Mouse (Mus musculus) kidney, adult 2 months (tissue): Measurements from ENCODE around the gene Mup7.
"Not testable (repeated sequence)": the region's sequence is repeated elsewhere in the genome, so short reads cannot be mapped to it uniquely, and the experiment has no call there.

Source experiments
- CTCF ChIP-seq: fragments of 200-500 bp; conservative IDR thresholded peaks from 2 replicates; pipeline ENCODE4 v1.5.1; 2011; ENCODE audit warnings: low read depth, mild to moderate bottlenecking, control low read depth, low read length, moderate library complexity, mixed read lengths; ENCODE audit not compliant: insufficient read depth, insufficient read length
- POLR2A ChIP-seq: fragments of 200-500 bp; IDR thresholded peaks from one replicate; pipeline ENCODE4 v1.6.1; 2011; ENCODE audit warnings: low read depth, low read length, control low read depth

- not testable (repeated sequence) for TF ChIP-seq POLR2A, CTCF
Observed at GRCm38 (mm10) chr4:60070375-60070774, at the start of gene Mup7.
